Mouse (Mus musculus): ENCODE results near the gene Ifi206.

Ifi206 gene

DNA sequence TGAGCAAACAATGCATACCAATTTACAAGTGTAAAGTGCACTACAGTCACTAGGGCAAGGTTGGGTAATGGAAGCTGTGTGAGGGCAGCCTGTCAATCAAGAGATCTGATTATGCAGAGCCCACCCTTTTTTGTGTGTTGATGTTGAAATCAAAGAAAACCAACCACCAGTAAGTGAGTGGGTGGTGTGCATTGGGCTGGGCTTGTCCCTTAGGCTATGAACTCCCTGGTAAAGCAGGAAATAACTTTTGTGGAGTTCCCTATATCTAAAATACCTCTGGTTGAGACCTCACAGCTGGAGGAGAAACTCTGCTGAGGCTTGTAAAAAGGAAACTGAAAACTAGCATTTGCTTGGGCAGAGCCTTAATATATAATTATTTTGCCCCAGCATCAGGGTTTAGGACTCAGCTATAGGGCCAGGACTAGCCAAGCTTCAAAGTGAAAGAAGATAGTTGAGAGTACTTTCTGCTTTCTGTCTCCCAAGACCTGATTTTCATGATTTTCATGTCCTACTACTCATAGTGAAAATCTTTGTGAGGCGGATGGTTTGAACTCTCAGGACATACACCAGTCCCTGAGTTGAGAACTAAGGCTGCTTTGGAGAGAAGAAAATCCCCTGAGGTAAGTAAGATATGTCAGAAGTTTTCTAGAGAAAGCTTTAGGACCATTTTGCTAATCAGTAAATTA lies 71.8 kb downstream of the Ifi206 start:
- DNase-seq (ENCODE audit: extremely low spot score), result no peak

DNA sequence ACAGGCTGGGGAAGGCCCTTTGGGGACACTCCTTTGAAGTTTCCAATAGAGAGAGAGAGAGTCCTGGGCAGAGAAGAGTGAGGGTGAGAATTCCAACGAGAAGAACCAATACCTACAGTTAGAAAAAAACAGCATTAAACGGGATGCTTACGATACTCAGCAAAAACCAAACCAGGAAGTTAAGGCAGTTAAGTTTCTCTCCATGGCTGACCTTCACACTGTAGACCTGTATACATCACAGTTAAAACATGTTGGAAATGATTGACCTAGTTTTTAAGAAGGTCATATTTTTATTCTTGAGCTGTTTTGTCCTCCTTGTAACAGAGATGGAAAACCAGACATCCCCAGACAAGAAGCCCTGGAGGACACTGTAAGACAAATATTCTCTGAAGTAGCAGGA lies 72.3 kb downstream of the Ifi206 start:
- no peak for DNase-seq (ENCODE audit: extremely low spot score)
